Mouse (Mus musculus) CD4-positive naive resting alpha-beta T cell, adult 76 days (primary cell): Measurements from ENCODE around the gene Fam171a1. TPM values are rescaled to one million over a fixed set of nuclear protein-coding genes. Genes with fewer than 3 reads are reported as not detected.

Source experiments
- total RNA-seq: library from RNA; stranded (reverse); gene quantifications from one replicate; pipeline ENCODE4 v1.2.4, GENCODE M21; 2023

Fam171a1 gene
- not detected for total RNA-seq

DNA sequence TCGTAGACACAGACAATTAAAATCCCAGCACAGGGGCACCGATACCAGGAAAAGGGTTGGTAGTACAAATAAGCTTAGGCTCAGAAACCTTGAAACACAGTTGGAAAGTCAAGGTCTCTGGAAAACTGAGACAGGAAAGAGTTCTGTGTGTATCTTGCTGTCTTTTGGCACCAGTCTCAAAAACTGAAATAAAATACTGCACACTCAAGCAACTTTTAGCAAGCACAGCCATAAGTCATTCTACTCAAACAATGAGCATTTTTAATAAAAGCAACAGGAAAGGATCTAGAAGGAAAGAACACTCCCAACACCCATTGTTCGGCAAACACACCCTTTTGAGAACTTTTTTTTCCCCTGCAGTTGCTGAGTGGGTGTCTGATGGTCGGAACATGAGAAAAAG is at the start of gene Fam171a1:
TSS of gene Fam171a1 (plus strand) at position 359 of the 400 bp plus-strand sequence.

Other genes with a start within 250 kb of the Fam171a1 start
- gene Nmt2, start 170.0 kb downstream of the Fam171a1 start, total RNA-seq, result 39.0 TPM
- 4.5 TPM for gene Rpp38, start 218.4 kb downstream of the Fam171a1 start, total RNA-seq
- gene Acbd7, start 221.9 kb downstream of the Fam171a1 start, total RNA-seq, result not detected